Mouse (Mus musculus) G1E-ER4 (cell line): Measurements from ENCODE around the gene Hrc. TPM values are rescaled to one million over a fixed set of nuclear protein-coding genes. Genes with fewer than 3 reads are reported as not detected.

Experiments used
- GATA1 ChIP-seq: IDR thresholded peaks from one replicate; pipeline ENCODE4 v1.8.0; 2012; ENCODE audit warnings: low read length, inconsistent platforms
- polyA plus RNA-seq: library from polyadenylated mRNA; stranded (reverse); fragments of >175 nt; gene quantifications from 2 replicates; pipeline ENCODE4 v1.2.3, GENCODE M21; 2012

The Hrc gene
- polyA plus RNA-seq, 1 experiment = not detected

- no peak for TF ChIP-seq GATA1
These were observed 12.0 kb upstream of the Hrc start for GRCm38 (mm10) chr7:45323069-45323468.

- no peak for TF ChIP-seq GATA1
These were observed 9.3 kb upstream of the Hrc start for GRCm38 (mm10) chr7:45325800-45326199.

GRCm38 (mm10) chr7:45328841-45329475, 6.1 kb upstream of the Hrc start:
- TF ChIP-seq GATA1 = no peak

- TF ChIP-seq GATA1 = no peak
These were observed 3.6 kb upstream of the Hrc start for GRCm38 (mm10) chr7:45331502-45331901.

GRCm38 (mm10) chr7:45332685-45333425, 2.2 kb upstream of the Hrc start:
- TF ChIP-seq GATA1 = no peak

- TF ChIP-seq GATA1 = no peak
These were observed 1.6 kb upstream of the Hrc start, which contains the start of gene Trpm4 for GRCm38 (mm10) chr7:45333431-45333982. Gene Trpm4 (minus strand): TSS chr7:45333780.

GRCm38 (mm10) chr7:45334605-45335004, 485 bp upstream of the Hrc start:
- no peak for TF ChIP-seq GATA1

GRCm38 (mm10) chr7:45336319-45336718, 1.2 kb downstream of the Hrc start:
- no peak for TF ChIP-seq GATA1

- TF ChIP-seq GATA1 = no peak
These were observed 2.4 kb downstream of the Hrc start for GRCm38 (mm10) chr7:45337469-45337868.

- TF ChIP-seq GATA1 = no peak
These were observed 3.2 kb downstream of the Hrc start for GRCm38 (mm10) chr7:45338161-45338911.

- TF ChIP-seq GATA1 = no peak
These were observed 4.4 kb downstream of the Hrc start for GRCm38 (mm10) chr7:45339410-45340065.

- no peak for TF ChIP-seq GATA1
These were observed 5.0 kb downstream of the Hrc start for GRCm38 (mm10) chr7:45340066-45340442.

GRCm38 (mm10) chr7:45340669-45341068, 5.6 kb downstream of the Hrc start:
- no peak for TF ChIP-seq GATA1

- no peak for TF ChIP-seq GATA1
These were observed 6.2 kb downstream of the Hrc start for GRCm38 (mm10) chr7:45341303-45341702.

- TF ChIP-seq GATA1 = no peak
These were observed 7.0 kb downstream of the Hrc start for GRCm38 (mm10) chr7:45342081-45342480.
